Mouse (Mus musculus) liver, embryonic 14.5 days (tissue): Measurements from ENCODE around the gene Ctsl. TPM values are rescaled to one million over a fixed set of nuclear protein-coding genes. Genes with fewer than 3 reads are reported as not detected.

Experiments used
- ATAC-seq: fragments of 200-750 bp; cut with Nextera tagmentation; 2 replicates; pipeline ENCODE4 v1.8.0; 2017; ENCODE audit warnings: moderate number of reproducible peaks, mild to moderate bottlenecking, moderate library complexity; ENCODE audit not compliant: insufficient read depth
- DNase-seq, 3 experiments: peaks; one replicate each; pipeline ENCODE4 v3.0.0-alpha.2; 2012 to 2013; ENCODE audit warnings: low read depth in 3 of 3, low spot score in 3 of 3
- H3K27ac ChIP-seq: fragments of 300-500 bp; sonication (generic); 2 replicates; pipeline ENCODE4 v1.5.1; 2014; ENCODE audit warnings: moderate library complexity, mild to moderate bottlenecking, control low read depth, inconsistent platforms
- H3K27me3 ChIP-seq: fragments of 300-500 bp; sonication (generic); 2 replicates; pipeline ENCODE4 v1.6.1; 2014; ENCODE audit warnings: mild to moderate bottlenecking, low read length, moderate library complexity; ENCODE audit not compliant: control insufficient read depth, insufficient read depth
- H3K36me3 ChIP-seq: fragments of 300-500 bp; sonication (generic); replicated peaks from 2 replicates; pipeline ENCODE4 v1.6.1; 2014; ENCODE audit warnings: low read depth; ENCODE audit not compliant: control insufficient read depth, insufficient read depth
- H3K4me1 ChIP-seq, 2 experiments: fragments of 200-500 bp in 1 of 2; fragments of 300-500 bp in 1 of 2; sonication (generic) in 1 of 2; replicated peaks; 2 replicates each; pipeline ENCODE4 v1.6.1; 2012 to 2014; ENCODE audit warnings: antibody characterized with exemption in 1 of 2, inconsistent platforms in 1 of 2, low read length in 1 of 2; ENCODE audit not compliant: control insufficient read depth in 2 of 2, insufficient read depth in 2 of 2
- H3K4me2 ChIP-seq: fragments of 300-500 bp; sonication (generic); 2 replicates; pipeline ENCODE4 v1.6.1; 2014; ENCODE audit warnings: low read depth, mild to moderate bottlenecking, control low read depth, moderate library complexity
- H3K4me3 ChIP-seq, 2 experiments: fragments of 200-500 bp in 1 of 2; fragments of 300-500 bp in 1 of 2; sonication (generic) in 1 of 2; 2 replicates each; pipeline ENCODE4 v1.5.1; 2012 to 2014; ENCODE audit warnings: low read depth in 2 of 2, low read length in 2 of 2, mild to moderate bottlenecking in 2 of 2, control low read depth in 1 of 2, inconsistent platforms in 1 of 2, moderate library complexity in 1 of 2; ENCODE audit not compliant: insufficient read depth in 1 of 2
- H3K9ac ChIP-seq: fragments of 300-500 bp; sonication (generic); replicated peaks from 2 replicates; pipeline ENCODE4 v1.6.1; 2014; ENCODE audit warnings: mild to moderate bottlenecking, control low read depth, moderate library complexity
- H3K9me3 ChIP-seq: fragments of 300-500 bp; sonication (generic); 2 replicates; pipeline ENCODE4 v1.6.1; 2016; ENCODE audit warnings: low read length, mixed read lengths; ENCODE audit not compliant: control insufficient read depth
- CTCF ChIP-seq: IDR thresholded peaks from 2 replicates; pipeline ENCODE4 v1.5.1; 2016; ENCODE audit warnings: antibody characterized with exemption, low read depth, control low read depth
- EP300 ChIP-seq: IDR thresholded peaks from 2 replicates; pipeline ENCODE4 v1.6.1; 2016; ENCODE audit warnings: antibody characterized with exemption, low read depth
- WGBS: fragments of 180-500 bp; shearing (Covaris S2); extraction: QIAGEN DNeasy Blood & Tissue Kit; methylation state at CpG from one replicate; pipeline ENCODE4 v1.1.7; 2014; ENCODE audit not compliant: insufficient replicate concordance; 5-methylcytosine and 5-hydroxymethylcytosine counted together
- polyA plus RNA-seq, 2 experiments: library from polyadenylated mRNA; depleted of rRNA in 1 of 2; stranded (reverse) in 1 of 2; unstranded in 1 of 2; fragments of >200 nt; fragmentation: Nextera tagmentation in 1 of 2; extraction: Ambion mirVana in 1 of 2; gene quantifications; 2 replicates each; pipeline versions ENCODE4 v1.2.1 to v1.2.3; 2012 to 2014

The Ctsl gene
- polyA plus RNA-seq, 2 experiments: 82.2 to 135 TPM

- Histone ChIP-seq H3K4me3 (no peak overlapping the region), H3K36me3 (peaks cover 2% of the 10 kb centered on the region; the same call in 1 of the 2 replicates), H3K27me3 (no peaks in the 10 kb centered on the region), H3K4me2 (peak overlapping the region; percentile 97), H3K9me3 (no peaks in the 10 kb centered on the region), H3K27ac (no peak overlapping the region), H3K9ac (no peak overlapping the region; the same call in 1 of the 2 replicates), H3K4me1 (peaks cover 15 to 28% of the 10 kb centered on the region in 2 experiments)
- ATAC-seq (no peak), DNase-seq (no peak)
- TF ChIP-seq EP300 (peak; percentile 25; the same call in 1 of the 2 replicates), CTCF (no peak)
- WGBS: 9% methylated on average over 11 of the region's 11 CpGs
Observed at GRCm38 (mm10) chr13:64309842-64310241, 60.8 kb downstream of the Ctsl start.

Other genes with a start within 250 kb of the Ctsl start
- gene Slc35d2, start 241.5 kb downstream of the Ctsl start, polyA plus RNA-seq (2012; rRNA removed): 3.3 and 3.7 TPM in 2 replicates
- gene Slc35d2, start 241.5 kb downstream of the Ctsl start, polyA plus RNA-seq (2014; fragmentation: Nextera tagmentation; extraction: Ambion mirVana): 6.7 and 7.2 TPM in 2 replicates
- 11.7 and 15.2 TPM in 2 replicates for gene Zfp367, start 217.7 kb downstream of the Ctsl start, polyA plus RNA-seq (2012; rRNA removed)
- gene Zfp367, start 217.7 kb downstream of the Ctsl start, polyA plus RNA-seq (2014; fragmentation: Nextera tagmentation; extraction: Ambion mirVana): 23.5 and 26.5 TPM in 2 replicates
- gene Habp4, start 209.1 kb downstream of the Ctsl start, polyA plus RNA-seq (2012; rRNA removed): 6.4 and 10.3 TPM in 2 replicates
- 7.7 and 9.7 TPM in 2 replicates for gene Habp4, start 209.1 kb downstream of the Ctsl start, polyA plus RNA-seq (2014; fragmentation: Nextera tagmentation; extraction: Ambion mirVana)
- gene Cdc14b, start 95.6 kb downstream of the Ctsl start, polyA plus RNA-seq (2012; rRNA removed): 3.4 and 4.1 TPM in 2 replicates
- gene Cdc14b, start 95.6 kb downstream of the Ctsl start, polyA plus RNA-seq (2014; fragmentation: Nextera tagmentation; extraction: Ambion mirVana): 5.6 and 8.9 TPM in 2 replicates
- gene Aaed1, start 58.2 kb downstream of the Ctsl start, polyA plus RNA-seq (2012; rRNA removed): 4.3 and 7.0 TPM in 2 replicates
- 14.9 and 15.0 TPM in 2 replicates for gene Aaed1, start 58.2 kb downstream of the Ctsl start, polyA plus RNA-seq (2014; fragmentation: Nextera tagmentation; extraction: Ambion mirVana)
- gene Cdk20, start 61.4 kb upstream of the Ctsl start, polyA plus RNA-seq (2012; rRNA removed): 3.6 and 3.7 TPM in 2 replicates
- gene Cdk20, start 61.4 kb upstream of the Ctsl start, polyA plus RNA-seq (2014; fragmentation: Nextera tagmentation; extraction: Ambion mirVana): 2.7 and 3.4 TPM in 2 replicates
- gene Fam240b, start 126.9 kb upstream of the Ctsl start, polyA plus RNA-seq (2012; rRNA removed): not detected in 2 replicates
- gene Fam240b, start 126.9 kb upstream of the Ctsl start, polyA plus RNA-seq (2014; fragmentation: Nextera tagmentation; extraction: Ambion mirVana): not detected in 2 replicates